Mouse (Mus musculus) kidney, adult 9 months (tissue): ENCODE data around the gene Polr2l.
"Not testable (repeated sequence)": the region's sequence is repeated elsewhere in the genome, so short reads cannot be mapped to it uniquely, and the experiment has no call there.

ENCODE experiments used
- DNase-seq: peaks from one replicate; pipeline ENCODE4 v3.0.0; 2022

Polr2l gene

GRCm38 (mm10) chr7:141447110-141447991 lies 27.6 kb downstream of the Polr2l start, which contains the start of gene Rplp2:
TSS of gene Rplp2 (plus strand) at chr7:141447370.
- peak; percentile 96 for DNase-seq

- DNase-seq: not testable (repeated sequence)
Measured at GRCm38 (mm10) chr7:141446374-141446773, 28.6 kb downstream of the Polr2l start.

- DNase-seq: no peak
Measured at GRCm38 (mm10) chr7:141443828-141444237, 31.1 kb downstream of the Polr2l start, which contains the start of gene Pidd1. TSS of gene Pidd1 (minus strand) at chr7:141444025.

- DNase-seq: no peak
Measured at GRCm38 (mm10) chr7:141443081-141443821, 31.7 kb downstream of the Polr2l start.

- no peak for DNase-seq
Measured at GRCm38 (mm10) chr7:141442199-141442598, 32.7 kb downstream of the Polr2l start.

- DNase-seq: no peak
Measured at GRCm38 (mm10) chr7:141441460-141441859, 33.5 kb downstream of the Polr2l start.

DNA sequence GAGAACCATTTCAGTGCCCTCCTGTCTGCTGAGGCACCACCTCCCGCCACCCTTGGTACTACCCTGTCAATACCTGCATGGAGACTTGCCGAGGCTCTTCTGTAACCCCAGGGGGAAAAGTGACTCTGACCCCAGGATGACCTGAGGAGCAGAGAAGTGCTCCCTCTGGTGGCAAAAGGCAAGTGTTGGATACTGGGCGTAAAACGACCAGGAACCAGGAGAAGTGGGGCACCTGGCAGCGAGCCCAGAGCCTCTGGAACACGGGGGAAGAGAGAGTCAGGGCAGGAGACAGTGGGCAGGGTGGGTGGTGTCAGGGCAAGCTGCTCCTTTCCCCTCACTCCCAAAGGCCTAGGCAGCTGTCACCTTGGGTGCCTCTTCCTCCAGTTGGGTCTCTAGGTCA lies 34.3 kb downstream of the Polr2l start:
- peak; percentile 70 for DNase-seq

GRCm38 (mm10) chr7:141439811-141440210 lies 35.1 kb downstream of the Polr2l start:
- no peak for DNase-seq

DNA sequence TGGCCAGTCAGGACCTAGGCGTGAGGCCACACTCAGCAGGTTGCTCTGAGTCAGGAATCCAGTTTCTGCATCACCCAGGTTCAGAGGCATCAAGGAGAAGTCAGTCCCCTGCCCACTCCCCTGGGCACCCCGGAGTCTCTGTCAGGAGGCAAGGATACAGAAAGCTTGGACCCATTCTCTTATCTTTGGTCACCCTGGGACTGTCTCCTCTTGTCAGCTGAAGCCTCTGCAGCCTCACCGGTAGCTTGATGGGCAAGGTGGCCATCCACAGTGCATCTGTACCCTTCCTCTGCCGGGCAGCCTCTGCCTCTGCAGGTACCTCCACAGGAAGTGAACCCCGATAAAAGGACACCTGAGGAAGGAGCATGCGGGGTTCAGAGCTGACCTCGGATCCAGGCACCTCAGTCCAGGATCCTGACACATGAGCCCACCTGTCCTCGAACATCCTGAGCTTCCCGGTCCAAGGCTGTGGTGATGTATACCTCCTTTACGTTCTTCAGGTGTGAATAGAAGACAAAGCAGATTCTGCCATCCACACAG lies 35.7 kb downstream of the Polr2l start:
- no peak for DNase-seq

GRCm38 (mm10) chr7:141438201-141438968 lies 36.5 kb downstream of the Polr2l start:
- DNase-seq: no peak

GRCm38 (mm10) chr7:141437178-141438120 lies 37.5 kb downstream of the Polr2l start, which contains the start of gene Slc25a22:
TSS of gene Slc25a22 (minus strand) at chr7:141437892.
- peak; percentile 77 for DNase-seq

DNA sequence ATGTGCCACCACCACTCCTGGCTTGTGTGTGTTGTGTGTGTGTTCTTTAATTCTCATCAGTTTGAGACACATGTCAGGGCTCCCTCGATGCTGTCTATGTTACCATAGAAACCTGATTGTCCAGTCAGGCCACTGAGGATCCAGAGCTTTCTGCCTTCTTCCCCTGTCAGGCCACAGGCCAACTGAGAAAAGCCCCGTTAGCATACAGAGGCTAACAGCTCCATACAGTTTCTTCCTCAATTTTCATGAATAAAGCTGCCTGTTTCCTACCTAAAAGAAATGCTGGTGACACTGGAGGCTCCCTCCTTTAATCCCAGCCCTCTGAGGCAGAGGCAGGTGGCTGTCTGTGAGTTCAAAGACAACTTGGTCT lies 38.4 kb downstream of the Polr2l start:
- DNase-seq: no peak

DNA sequence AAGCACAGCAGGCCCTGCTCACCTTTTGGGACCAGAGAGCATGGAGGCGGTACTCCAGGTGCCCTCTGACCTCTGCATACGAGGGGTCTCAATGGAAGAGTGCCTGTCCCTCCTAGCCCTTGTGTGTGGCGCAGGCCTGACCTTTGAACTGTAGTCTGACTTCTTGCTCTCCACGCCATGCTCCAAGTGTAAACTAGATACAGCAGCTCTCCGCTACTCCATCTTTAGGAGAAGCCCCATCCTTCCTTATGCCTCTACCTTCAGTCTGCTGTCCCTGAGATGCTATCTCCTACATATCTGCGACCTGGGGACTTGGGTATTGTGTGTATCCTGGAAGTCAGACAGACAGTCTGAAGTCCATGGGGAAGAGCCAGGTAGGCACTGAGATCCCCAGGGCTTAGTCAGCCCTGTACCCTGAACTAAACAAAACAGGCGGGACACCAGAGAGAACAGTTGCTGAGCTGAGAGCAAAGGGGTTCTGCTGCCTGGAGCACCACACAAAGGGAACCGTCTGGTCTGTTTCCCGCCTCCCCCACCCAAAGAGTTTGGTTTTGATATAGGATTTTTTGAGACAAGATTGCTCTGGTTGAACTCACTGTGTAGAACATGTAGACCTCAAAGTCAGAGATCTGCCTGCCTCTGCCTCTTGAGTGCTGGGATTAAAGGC lies 38.9 kb downstream of the Polr2l start:
- DNase-seq: peak; percentile 44

GRCm38 (mm10) chr7:141435129-141435855 lies 39.6 kb downstream of the Polr2l start:
- peak; percentile 54 for DNase-seq

DNA sequence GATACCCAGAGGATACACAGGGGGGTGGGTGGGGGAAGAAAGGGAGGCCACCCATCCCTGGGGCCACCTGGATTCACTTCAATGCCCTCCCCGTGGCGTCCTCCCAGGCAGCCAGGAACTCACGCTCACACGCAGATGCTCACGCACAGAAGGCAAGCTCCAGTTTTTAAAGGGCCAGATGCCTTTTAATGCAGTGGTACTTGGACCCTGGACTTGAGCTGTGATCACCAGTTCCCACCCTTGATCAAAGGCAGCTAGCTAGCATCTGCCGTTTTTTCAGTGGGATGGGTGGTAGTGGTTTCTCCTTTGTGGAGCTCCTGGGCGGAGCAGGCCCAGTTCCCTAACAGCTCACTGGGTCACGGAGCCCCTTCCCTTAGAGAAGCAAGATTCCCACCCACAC lies 40.5 kb downstream of the Polr2l start:
- DNase-seq: no peak

DNA sequence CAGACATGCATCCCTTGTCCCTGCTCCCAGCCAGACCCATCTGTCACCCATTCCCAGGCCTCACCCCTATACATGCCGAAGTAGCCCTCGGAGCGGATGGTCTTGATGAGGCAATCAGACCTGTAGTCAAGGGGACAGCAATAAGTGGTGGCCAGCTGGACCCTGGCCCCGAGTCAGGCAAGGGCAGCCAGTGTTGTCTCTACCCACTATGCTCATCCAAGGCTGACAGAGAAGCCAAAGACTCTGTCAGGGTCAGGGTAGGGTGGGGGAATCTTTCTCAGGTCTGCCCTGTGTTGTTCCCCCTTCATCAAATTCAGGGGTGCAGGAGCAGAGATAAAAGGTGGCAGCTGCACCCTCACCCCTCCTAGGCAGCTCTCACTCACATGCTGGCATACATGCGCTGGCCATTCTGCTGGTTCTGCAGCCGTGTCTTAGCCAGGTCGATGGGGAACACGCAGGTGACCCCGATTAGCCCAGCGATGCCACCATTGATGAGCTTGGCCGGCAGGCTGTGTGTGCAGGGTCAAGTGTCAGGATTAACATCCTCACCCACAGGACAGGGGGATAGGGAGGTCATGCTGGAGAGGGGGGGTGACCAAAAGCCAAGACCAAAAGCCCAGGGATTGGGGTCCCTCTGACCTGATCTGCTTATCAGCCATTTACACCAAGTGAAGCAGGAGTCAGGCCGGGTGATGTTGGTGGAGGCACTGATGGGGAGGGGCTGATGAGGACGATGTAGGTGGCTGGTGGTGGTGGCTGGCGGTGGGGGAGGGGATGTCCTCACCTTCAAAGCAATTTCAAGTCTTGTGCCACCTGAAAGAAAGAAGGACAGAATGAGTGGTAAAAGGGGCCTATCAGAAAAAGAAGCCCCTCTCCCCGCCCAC lies 41.2 kb downstream of the Polr2l start:
- DNase-seq: no peak

- DNase-seq: peak; percentile 83
Measured at GRCm38 (mm10) chr7:141432741-141433516, 42.0 kb downstream of the Polr2l start.

- no peak for DNase-seq
Measured at GRCm38 (mm10) chr7:141432186-141432611, 42.7 kb downstream of the Polr2l start.
